Mouse (Mus musculus) lung, adult 2 months (tissue): ENCODE data around the gene Lbhd2.

Experiments used
- CTCF ChIP-seq: fragments of 200-500 bp; IDR thresholded peaks from 2 replicates; pipeline ENCODE4 v1.5.1; 2011; ENCODE audit warnings: mild to moderate bottlenecking, low read length, control low read depth; ENCODE audit not compliant: insufficient read depth
- POLR2A ChIP-seq: fragments of 200-500 bp; IDR thresholded peaks from 2 replicates; pipeline ENCODE4 v1.6.1; 2011; ENCODE audit warnings: low read depth, mild to moderate bottlenecking, control low read depth, low read length, borderline replicate concordance; ENCODE audit errors: extremely low read depth

DNA sequence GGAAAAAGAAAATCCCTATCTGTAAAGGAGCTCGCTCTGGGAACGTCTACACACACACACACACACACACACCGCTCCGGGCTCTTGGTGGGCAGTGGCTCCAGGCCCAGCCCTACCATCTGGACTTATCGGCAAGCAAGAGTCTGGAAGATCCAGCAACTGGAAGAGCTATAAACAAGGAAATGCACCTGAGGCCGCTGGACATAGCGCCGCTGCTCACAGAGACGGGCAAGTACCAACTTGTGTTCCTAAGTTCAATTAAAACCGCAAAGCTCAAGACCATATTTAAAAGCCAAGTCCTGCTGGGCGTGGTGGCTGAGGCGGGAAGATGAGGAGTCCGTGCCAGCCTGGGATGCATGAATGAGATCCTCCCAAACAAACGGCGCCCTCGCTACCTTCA lies 45.9 kb upstream of the Lbhd2 start:
- TF ChIP-seq CTCF (no peak), POLR2A (no peak)
